Mouse (Mus musculus) forebrain, embryonic 10.5 days (tissue): ENCODE measurements at regions not wholly inside any gene's neighbourhood (a gene's known extent, or its start where the extent isn't known, plus 50 kb on each side); places are given as distances from the start of the nearest gene placed in this dataset.

Experiments
- DNase-seq: peaks from one replicate; pipeline ENCODE4 v3.0.0-alpha.2; 2017; ENCODE audit warnings: low spot score; ENCODE audit errors: extremely low spot score
- H3K27ac ChIP-seq: fragments of 300-500 bp; sonication (generic); 2 replicates; pipeline ENCODE4 v1.5.1; 2016; ENCODE audit warnings: mild to moderate bottlenecking
- H3K27me3 ChIP-seq: fragments of 300-500 bp; sonication (generic); 2 replicates; pipeline ENCODE4 v1.6.1; 2016; ENCODE audit warnings: mild to moderate bottlenecking; ENCODE audit not compliant: poor library complexity, severe bottlenecking
- H3K36me3 ChIP-seq: fragments of 300-500 bp; sonication (generic); replicated peaks from 2 replicates; pipeline ENCODE4 v1.6.1; 2016; ENCODE audit warnings: mild to moderate bottlenecking, moderate library complexity
- H3K4me1 ChIP-seq: fragments of 300-500 bp; sonication (generic); 2 replicates; pipeline ENCODE4 v1.6.1; 2016
- H3K4me3 ChIP-seq: fragments of 300-500 bp; sonication (generic); 2 replicates; pipeline ENCODE4 v1.5.1; 2016; ENCODE audit warnings: mild to moderate bottlenecking, moderate library complexity
- H3K9me3 ChIP-seq: fragments of 300-500 bp; sonication (generic); 2 replicates; pipeline ENCODE4 v1.6.1; 2016; ENCODE audit warnings: mild to moderate bottlenecking, moderate library complexity
- WGBS: fragments of 180-500 bp; shearing (Covaris S2); methylation state at CpG from one replicate; pipeline ENCODE4 v1.1.7; 2016; 5-methylcytosine and 5-hydroxymethylcytosine counted together

DNA sequence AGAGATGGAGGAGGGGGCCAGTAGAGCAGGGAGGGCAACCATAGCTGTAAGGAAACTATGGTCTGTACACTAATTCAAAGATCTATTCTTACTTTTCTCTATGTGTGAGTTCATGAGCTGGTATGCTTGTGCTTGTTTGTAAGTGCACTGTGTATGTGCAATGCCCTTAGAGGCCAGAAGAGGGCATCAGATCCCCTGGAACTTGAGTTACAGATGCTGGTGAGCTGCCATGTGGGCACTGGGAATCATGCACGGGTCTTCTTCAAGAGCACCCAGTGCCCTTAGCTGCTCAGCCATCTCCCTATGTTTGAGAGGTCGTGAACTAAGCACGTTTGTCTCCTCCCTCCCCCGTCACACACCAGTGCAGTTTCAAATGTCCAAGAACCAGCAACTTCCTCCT is 68.9 kb downstream of the Tbx3 start:
- peaks cover 24% of the 10 kb centered on the region for H3K27me3 ChIP-seq
- no peaks in the 10 kb centered on the region for H3K9me3 ChIP-seq
- no peak for DNase-seq
- H3K36me3 ChIP-seq, result no peaks in the 10 kb centered on the region
- WGBS, result 72% methylated on average over 4 of the region's 4 CpGs
- H3K4me1 ChIP-seq, result peaks cover 4% of the 10 kb centered on the region; the same call in 1 of the 2 replicates
- H3K27ac ChIP-seq, result no peak overlapping the region
- no peak overlapping the region for H3K4me3 ChIP-seq

DNA sequence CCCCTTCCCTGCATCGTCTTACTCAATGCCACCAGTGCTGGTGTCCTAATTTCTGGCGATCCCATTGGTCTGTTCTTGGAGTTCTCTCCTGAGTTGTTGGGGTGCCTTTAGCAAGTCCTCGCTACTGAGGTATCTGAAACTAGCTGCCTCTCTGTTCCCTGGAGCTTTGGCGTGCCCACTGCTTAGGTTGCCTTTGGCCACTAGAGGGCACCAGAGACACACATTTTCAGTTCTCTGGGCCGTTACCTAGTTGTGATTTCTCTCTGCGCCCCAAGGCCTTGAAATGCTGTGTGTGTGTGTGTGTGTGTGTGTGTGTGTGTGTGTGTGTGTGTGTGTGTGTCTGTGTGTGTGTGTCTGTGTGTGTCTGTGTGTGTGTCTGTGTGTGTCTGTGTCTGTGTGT is 70.6 kb downstream of the Tbx3 start:
- peak; percentile 78 for DNase-seq
- Histone ChIP-seq H3K9me3 (no peaks in the 10 kb centered on the region), H3K27ac (no peak overlapping the region), H3K4me3 (no peak overlapping the region), H3K27me3 (peaks cover 24% of the 10 kb centered on the region), H3K36me3 (no peaks in the 10 kb centered on the region), H3K4me1 (no peaks in the 10 kb centered on the region)
- 7% methylated on average over 6 of the region's 6 CpGs for WGBS

DNA sequence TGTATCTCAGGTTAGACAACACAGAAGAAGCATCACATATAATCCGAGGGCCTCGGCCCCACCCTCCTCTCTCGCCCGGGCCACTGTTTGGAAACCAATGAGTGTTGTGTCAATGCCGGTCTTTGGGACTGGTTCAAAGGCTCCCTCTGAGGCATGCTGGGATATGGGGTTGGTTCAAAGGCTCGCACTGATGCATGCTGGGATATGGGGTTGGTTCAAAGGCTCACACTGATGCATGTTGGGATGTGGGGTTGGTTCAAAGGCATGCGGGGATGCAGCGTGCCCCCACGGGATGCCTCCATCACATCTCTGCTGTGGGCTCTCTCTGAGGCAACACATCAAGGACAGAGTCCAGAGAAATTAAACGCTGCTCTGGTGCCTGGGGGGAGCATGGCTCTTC is 73.3 kb downstream of the Tbx3 start:
- Histone ChIP-seq H3K27me3 (peaks cover 46% of the 10 kb centered on the region), H3K9me3 (no peaks in the 10 kb centered on the region), H3K4me3 (no peak overlapping the region), H3K36me3 (no peaks in the 10 kb centered on the region), H3K4me1 (peaks cover 8% of the 10 kb centered on the region), H3K27ac (no peak overlapping the region)
- DNase-seq, result no peak
- WGBS, result 83% methylated on average over 10 of the region's 10 CpGs

DNA sequence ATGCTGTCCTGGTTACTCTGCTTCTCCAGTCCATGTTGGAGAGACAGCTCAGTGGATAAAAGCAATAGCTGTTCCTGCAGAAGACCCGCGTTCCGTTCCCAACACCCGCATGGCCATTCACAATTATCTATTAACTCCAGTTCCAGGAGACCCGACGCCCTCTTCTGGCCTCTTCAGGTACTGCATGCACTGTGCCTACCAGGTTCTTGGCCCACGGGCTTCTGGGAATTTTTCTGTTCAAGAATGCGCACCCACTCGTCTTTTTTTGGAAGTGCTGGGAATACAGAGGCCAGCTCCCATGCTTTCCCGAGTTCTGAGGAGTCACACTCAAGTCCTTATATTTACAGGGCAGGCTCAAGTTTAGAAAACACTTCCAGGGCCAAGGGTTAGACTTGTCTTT is 76.6 kb downstream of the Tbx3 start:
- H3K27me3 ChIP-seq, result peaks cover 54% of the 10 kb centered on the region
- peaks cover 13% of the 10 kb centered on the region for H3K4me1 ChIP-seq
- H3K4me3 ChIP-seq, result no peak overlapping the region
- 75% methylated on average over 10 of the region's 10 CpGs for WGBS
- H3K36me3 ChIP-seq, result no peaks in the 10 kb centered on the region
- no peak overlapping the region for H3K27ac ChIP-seq
- no peak for DNase-seq
- no peaks in the 10 kb centered on the region for H3K9me3 ChIP-seq

DNA sequence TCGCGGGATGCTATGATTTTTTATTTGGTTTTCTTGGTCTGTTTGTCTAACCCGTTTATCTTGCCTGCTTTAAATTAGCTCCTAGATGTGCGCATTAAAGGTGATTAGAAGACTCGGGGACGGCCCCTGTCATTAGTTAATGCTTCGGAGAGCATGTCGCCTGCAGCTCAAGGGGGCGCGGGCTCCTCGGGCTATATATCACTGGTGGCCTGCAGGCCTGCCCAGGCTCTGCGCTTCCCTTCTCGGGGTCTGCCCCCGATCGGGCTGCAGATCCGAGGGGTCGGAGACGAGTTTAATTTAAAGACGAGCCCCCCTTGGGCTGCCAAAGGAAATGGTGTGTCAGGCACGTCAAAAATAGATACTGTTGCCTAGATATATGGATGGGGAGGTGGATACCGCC is 78.2 kb downstream of the Tbx3 start:
- H3K27ac ChIP-seq, result no peak overlapping the region
- H3K27me3 ChIP-seq, result peaks cover 48% of the 10 kb centered on the region
- H3K36me3 ChIP-seq, result no peaks in the 10 kb centered on the region
- H3K4me3 ChIP-seq, result peak overlapping the region; percentile 42
- peak; percentile 22 for DNase-seq
- no peaks in the 10 kb centered on the region for H3K9me3 ChIP-seq
- under 1% methylated on average over 21 of the region's 21 CpGs for WGBS
- peaks cover 13% of the 10 kb centered on the region for H3K4me1 ChIP-seq

DNA sequence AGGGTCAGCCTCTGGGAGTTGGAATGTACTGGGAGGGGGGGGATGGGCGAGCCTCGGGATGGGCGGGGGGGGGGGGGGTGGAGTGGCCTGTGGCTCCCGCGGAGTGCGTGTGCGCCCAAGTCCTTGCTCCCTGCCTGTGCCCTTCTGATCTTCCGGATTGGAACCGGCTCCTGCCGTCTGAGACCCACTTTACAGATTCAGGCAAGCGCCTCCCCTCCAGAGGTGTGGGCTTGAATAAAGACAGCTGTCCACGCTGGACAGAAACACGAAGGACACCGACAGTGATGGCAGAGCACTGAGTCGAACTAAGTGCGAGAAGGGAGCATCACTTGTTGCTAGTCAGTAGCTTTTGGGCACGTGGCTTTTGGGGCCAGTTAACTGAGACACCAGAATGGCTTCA is 78.7 kb downstream of the Tbx3 start:
- Histone ChIP-seq H3K9me3 (no peaks in the 10 kb centered on the region), H3K27me3 (peaks cover 48% of the 10 kb centered on the region), H3K36me3 (no peaks in the 10 kb centered on the region), H3K4me1 (peaks cover 13% of the 10 kb centered on the region), H3K27ac (no peak overlapping the region), H3K4me3 (peak overlapping the region; percentile 42)
- WGBS, result 7% methylated on average over 16 of the region's 17 CpGs
- DNase-seq, result no peak

DNA sequence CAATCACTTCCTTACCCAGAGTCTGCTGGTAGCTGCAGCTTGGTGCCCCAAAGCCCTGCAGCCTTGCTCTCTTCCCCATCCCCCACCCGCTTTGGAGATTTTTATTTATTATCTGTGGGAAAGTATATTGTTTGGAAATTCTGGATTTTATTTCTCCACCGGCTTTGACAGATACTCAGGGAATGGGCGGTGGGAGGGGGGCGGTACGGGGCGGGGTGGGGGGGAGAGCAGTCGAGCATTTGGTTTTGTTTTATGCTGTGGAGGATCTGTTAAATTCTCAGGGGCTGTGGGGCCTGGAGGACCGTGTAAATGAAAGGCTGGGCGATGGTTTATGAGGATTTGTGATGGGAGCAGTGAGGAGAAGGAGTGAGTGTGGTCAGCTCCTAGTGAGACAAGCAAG is 76.7 kb upstream of the Tbx5 start:
- Histone ChIP-seq H3K4me1 (no peaks in the 10 kb centered on the region), H3K27ac (no peak overlapping the region), H3K36me3 (no peaks in the 10 kb centered on the region), H3K4me3 (no peak overlapping the region), H3K9me3 (no peaks in the 10 kb centered on the region), H3K27me3 (peaks cover 11% of the 10 kb centered on the region)
- no peak for DNase-seq
- WGBS, result 71% methylated on average over 9 of the region's 9 CpGs

DNA sequence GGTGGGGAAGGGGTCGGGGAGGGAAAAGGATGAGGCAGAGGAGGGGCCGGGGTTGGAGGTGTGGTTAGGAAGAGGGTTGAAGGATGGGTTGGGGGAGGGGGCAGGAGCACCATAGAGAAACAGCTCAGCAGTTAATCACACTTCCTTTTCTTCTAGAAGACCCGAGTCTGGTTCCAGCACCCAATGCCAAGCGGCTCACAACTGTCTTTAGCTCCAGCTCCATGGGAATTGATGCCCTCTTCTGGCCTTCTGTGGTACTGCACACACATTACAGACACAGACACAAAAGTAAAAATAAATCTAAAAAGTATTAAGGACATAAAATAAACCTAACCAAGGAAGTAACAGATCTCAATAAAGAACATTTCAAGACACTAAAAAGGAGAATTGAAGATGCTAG is 73.6 kb upstream of the Tbx5 start:
- Histone ChIP-seq H3K4me1 (peaks cover 9% of the 10 kb centered on the region), H3K27me3 (peaks cover 5% of the 10 kb centered on the region; the same call in 1 of the 2 replicates), H3K27ac (no peak overlapping the region), H3K9me3 (no peaks in the 10 kb centered on the region), H3K4me3 (no peak overlapping the region), H3K36me3 (no peaks in the 10 kb centered on the region)
- 72% methylated on average over 4 of the region's 4 CpGs for WGBS
- DNase-seq, result no peak

DNA sequence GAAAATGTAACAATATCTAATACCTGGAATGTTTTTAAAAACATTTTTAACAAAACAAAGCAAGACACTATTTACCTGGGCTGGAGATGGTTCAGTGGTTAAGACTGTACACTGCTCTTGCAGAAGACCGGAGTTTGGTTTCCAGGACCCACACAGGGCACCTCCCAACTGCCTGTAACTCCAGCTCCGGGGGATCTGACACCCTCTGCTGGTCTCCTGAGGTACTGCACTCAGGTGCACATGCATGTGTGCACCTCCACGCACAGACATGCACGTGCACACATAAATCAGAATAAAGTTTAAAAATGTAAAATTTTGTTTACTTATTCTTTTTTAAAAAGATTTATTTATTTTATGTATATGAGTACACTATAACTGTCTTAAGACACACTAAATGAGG is 70.4 kb upstream of the Tbx5 start:
- no peaks in the 10 kb centered on the region for H3K36me3 ChIP-seq
- no peak overlapping the region for H3K27ac ChIP-seq
- 82% methylated on average over 4 of the region's 4 CpGs for WGBS
- no peak overlapping the region for H3K4me3 ChIP-seq
- no peaks in the 10 kb centered on the region for H3K9me3 ChIP-seq
- peaks cover 11% of the 10 kb centered on the region for H3K4me1 ChIP-seq
- no peak for DNase-seq
- peaks cover 16% of the 10 kb centered on the region; the same call in 1 of the 2 replicates for H3K27me3 ChIP-seq

DNA sequence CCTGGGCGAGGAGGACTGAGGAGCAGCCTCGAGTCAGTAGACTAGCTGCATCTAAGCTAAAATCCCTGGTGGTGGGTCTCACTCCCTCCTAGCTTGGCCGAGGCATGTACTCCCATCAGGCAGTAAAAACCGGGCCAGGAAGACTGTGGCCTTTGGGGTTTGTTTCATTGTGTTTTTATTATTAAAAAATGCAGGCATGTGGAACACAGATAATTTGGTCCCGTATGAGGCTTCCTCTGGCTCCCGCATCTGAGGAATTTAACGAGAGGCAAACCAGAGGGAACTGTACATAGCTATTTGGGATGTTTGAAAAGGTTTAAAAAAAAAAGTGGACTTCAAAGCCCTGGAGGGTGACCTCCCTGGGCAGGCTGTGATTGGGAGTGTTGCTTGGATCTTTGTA is 69.1 kb upstream of the Tbx5 start:
- peaks cover 11% of the 10 kb centered on the region for H3K4me1 ChIP-seq
- WGBS, result 56% methylated on average over 7 of the region's 7 CpGs

DNA sequence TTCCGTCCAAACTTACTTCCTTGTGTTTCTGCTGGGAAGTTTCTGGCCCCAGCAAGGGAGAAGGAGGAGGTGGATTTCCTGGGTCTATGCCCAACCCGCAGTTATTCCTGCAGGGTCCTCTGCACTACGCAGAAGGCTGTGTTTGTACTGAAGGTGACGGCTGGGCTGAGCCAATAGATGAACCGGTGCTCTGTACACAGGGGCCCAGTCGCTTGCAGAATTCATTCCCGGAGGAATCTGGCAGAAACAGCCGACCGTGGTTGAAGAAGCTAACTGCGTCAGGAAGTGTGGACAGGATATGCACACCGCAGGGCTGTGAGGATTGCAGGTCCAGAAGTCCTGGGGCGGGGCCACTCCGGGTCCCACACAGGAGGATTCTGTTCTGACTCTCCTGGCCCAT is 66.1 kb upstream of the Tbx5 start:
- Histone ChIP-seq H3K27me3 (peaks cover 16% of the 10 kb centered on the region; the same call in 1 of the 2 replicates), H3K4me3 (no peak overlapping the region), H3K27ac (no peak overlapping the region), H3K4me1 (peaks cover 16% of the 10 kb centered on the region), H3K9me3 (no peaks in the 10 kb centered on the region), H3K36me3 (no peaks in the 10 kb centered on the region)
- WGBS, result 56% methylated on average over 13 of the region's 13 CpGs
- no peak for DNase-seq

More for the DNA sequence above, 69.1 kb upstream of the Tbx5 start:
- Histone ChIP-seq H3K27me3 (peaks cover 16% of the 10 kb centered on the region; the same call in 1 of the 2 replicates), H3K27ac (no peak overlapping the region), H3K4me3 (no peak overlapping the region), H3K9me3 (no peaks in the 10 kb centered on the region), H3K36me3 (no peaks in the 10 kb centered on the region)
- DNase-seq, result no peak

DNA sequence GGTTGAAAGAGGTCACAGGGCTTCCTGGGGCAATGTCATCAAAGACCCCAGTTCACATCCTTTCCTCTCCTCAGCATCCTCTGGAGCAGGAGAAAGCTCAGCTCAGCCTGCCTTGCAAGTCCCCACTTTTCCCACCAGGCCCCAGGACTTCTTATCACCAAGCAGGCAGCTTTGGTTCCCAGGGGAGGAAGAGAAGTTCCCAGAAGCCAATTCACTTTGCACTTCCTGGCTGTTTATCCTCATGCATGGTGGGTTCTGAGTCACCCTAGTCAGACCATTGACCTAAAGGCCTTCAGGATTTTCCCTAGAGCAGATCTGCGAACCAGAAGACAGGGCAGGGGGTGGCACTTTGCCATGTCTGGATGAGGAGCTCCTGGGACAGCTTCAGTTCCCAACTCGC is 61.5 kb upstream of the Tbx5 start:
- no peaks in the 10 kb centered on the region for H3K9me3 ChIP-seq
- H3K4me1 ChIP-seq, result peaks cover 5% of the 10 kb centered on the region; the same call in 1 of the 2 replicates
- H3K4me3 ChIP-seq, result no peak overlapping the region
- H3K36me3 ChIP-seq, result no peaks in the 10 kb centered on the region
- peaks cover 12% of the 10 kb centered on the region for H3K27me3 ChIP-seq
- WGBS, result 76% methylated on average over 2 of the region's 2 CpGs
- H3K27ac ChIP-seq, result no peak overlapping the region
- DNase-seq, result no peak

DNA sequence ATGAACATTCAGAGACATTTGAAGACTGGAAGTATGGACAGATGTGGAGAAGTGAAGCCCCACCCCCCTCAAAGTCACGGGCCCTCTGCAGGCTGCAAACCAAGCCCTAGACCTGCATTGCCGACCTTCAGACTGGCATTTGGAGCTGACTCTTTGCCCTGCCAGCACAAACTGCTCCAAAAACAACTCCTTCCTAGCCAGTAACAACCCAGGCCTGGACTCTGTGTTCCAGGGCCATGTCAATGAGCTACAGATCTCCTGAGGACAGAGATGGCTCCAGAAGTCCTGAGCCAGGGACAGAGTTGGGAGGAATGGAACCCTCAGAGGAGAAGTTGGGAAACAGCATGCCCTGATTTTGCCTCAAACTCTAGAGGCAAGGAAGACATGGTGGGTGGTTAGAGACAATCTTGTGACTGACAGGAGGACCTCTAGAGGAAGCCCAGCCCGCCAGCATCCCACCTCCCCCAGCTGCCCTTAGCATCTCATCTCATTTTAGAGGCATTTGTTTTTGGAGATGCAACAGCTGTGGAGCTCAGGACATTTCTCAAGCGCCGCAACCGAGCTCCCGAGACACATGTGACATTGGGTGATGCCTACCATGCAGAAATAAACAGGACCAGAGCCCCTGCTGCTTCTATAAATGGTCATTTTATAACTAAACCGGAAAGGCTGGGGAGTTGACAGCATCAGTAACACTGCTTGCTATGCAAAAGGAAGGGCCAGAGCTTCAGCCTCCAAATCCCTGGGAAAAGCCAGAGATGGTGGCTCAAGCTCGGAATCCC is 56.2 kb upstream of the Tbx5 start:
- H3K4me3 ChIP-seq, result no peak overlapping the region
- no peaks in the 10 kb centered on the region for H3K36me3 ChIP-seq
- H3K9me3 ChIP-seq, result no peaks in the 10 kb centered on the region
- H3K27ac ChIP-seq, result no peak overlapping the region
- H3K27me3 ChIP-seq, result peaks cover 23% of the 10 kb centered on the region
- DNase-seq, result no peak
- 75% methylated on average over 9 of the region's 9 CpGs for WGBS
- no peaks in the 10 kb centered on the region for H3K4me1 ChIP-seq
